Mouse (Mus musculus) large intestine, adult 2 months (tissue): Measurements from ENCODE around the gene Ano10. TPM values are rescaled to one million over a fixed set of nuclear protein-coding genes. Genes with fewer than 3 reads are reported as not detected.

Experiments
- DNase-seq: peaks from one replicate; pipeline ENCODE4 v3.0.0-alpha.2; 2012; ENCODE audit warnings: low read depth, low spot score
- WGBS: fragments of 180-500 bp; shearing (Covaris S2); methylation state at CpG from one replicate; pipeline ENCODE4 v1.1.7; 2018; 5-methylcytosine and 5-hydroxymethylcytosine counted together
- polyA plus RNA-seq: library from polyadenylated mRNA; depleted of rRNA; stranded (reverse); fragments of >200 nt; gene quantifications from 2 replicates; pipeline ENCODE4 v1.2.3, GENCODE M21; 2012

The Ano10 gene
- polyA plus RNA-seq, 1 experiment, result 67.0 TPM

- 86% methylated on average over 7 of the region's 7 CpGs for WGBS
- DNase-seq, result no peak
Measured at GRCm38 (mm10) chr9:122216945-122217529, 77.2 kb downstream of the Ano10 start.

- DNase-seq, result no peak
Measured at GRCm38 (mm10) chr9:122215118-122215517, 79.1 kb downstream of the Ano10 start.

GRCm38 (mm10) chr9:122208311-122208710 lies 85.9 kb downstream of the Ano10 start:
- no peak for DNase-seq
- 79% methylated on average over 4 of the region's 4 CpGs for WGBS

- WGBS, result 44% methylated on average over 11 of the region's 11 CpGs
Measured at GRCm38 (mm10) chr9:122205543-122206200, 88.6 kb downstream of the Ano10 start.

GRCm38 (mm10) chr9:122204508-122204907 lies 89.7 kb downstream of the Ano10 start:
- DNase-seq, result no peak
- 86% methylated on average over 7 of the region's 7 CpGs for WGBS

More at GRCm38 (mm10) chr9:122205543-122206200, 88.6 kb downstream of the Ano10 start:
- no peak for DNase-seq

- WGBS, result 68% methylated on average over 6 of the region's 6 CpGs
- no peak for DNase-seq
Measured at GRCm38 (mm10) chr9:122199253-122199652, 95.0 kb downstream of the Ano10 start.

GRCm38 (mm10) chr9:122198621-122199020 lies 95.6 kb downstream of the Ano10 start:
- WGBS, result 72% methylated on average over 3 of the region's 3 CpGs
- no peak for DNase-seq

GRCm38 (mm10) chr9:122197021-122197420 lies 97.2 kb downstream of the Ano10 start:
- DNase-seq, result no peak

GRCm38 (mm10) chr9:122195042-122195682 lies 99.1 kb downstream of the Ano10 start:
- WGBS, result 32% methylated on average over 5 of the region's 5 CpGs

More at GRCm38 (mm10) chr9:122197021-122197420, 97.2 kb downstream of the Ano10 start:
- WGBS, result 73% methylated on average over 5 of the region's 5 CpGs

GRCm38 (mm10) chr9:122193823-122194222 lies 100.4 kb downstream of the Ano10 start:
- 51% methylated on average over 5 of the region's 5 CpGs for WGBS
- DNase-seq, result no peak

More at GRCm38 (mm10) chr9:122195042-122195682, 99.1 kb downstream of the Ano10 start:
- DNase-seq, result peak; percentile 51

- DNase-seq, result no peak
- WGBS, result 51% methylated on average over 5 of the region's 5 CpGs
Measured at GRCm38 (mm10) chr9:122193361-122193760, 100.9 kb downstream of the Ano10 start.

- no peak for DNase-seq
- 24% methylated on average over 1 of the region's 1 CpGs for WGBS
Measured at GRCm38 (mm10) chr9:122188724-122189123, 105.5 kb downstream of the Ano10 start.

GRCm38 (mm10) chr9:122187451-122187921 lies 106.7 kb downstream of the Ano10 start:
- no peak for DNase-seq
- WGBS, result 78% methylated on average over 7 of the region's 7 CpGs

GRCm38 (mm10) chr9:122186643-122187226 lies 107.5 kb downstream of the Ano10 start:
- WGBS, result 60% methylated on average over 1 of the region's 1 CpGs

GRCm38 (mm10) chr9:122185953-122186352 lies 108.3 kb downstream of the Ano10 start:
- no peak for DNase-seq
- 92% methylated on average over 6 of the region's 6 CpGs for WGBS

More at GRCm38 (mm10) chr9:122186643-122187226, 107.5 kb downstream of the Ano10 start:
- DNase-seq, result no peak

- 5% methylated on average over 2 of the region's 2 CpGs for WGBS
Measured at GRCm38 (mm10) chr9:122185061-122185460, 109.2 kb downstream of the Ano10 start.

GRCm38 (mm10) chr9:122184329-122184728 lies 109.9 kb downstream of the Ano10 start:
- no peak for DNase-seq
- WGBS, result 91% methylated on average over 3 of the region's 3 CpGs

More at GRCm38 (mm10) chr9:122185061-122185460, 109.2 kb downstream of the Ano10 start:
- DNase-seq, result peak; percentile 45

GRCm38 (mm10) chr9:122183074-122183473 lies 111.1 kb downstream of the Ano10 start:
- 79% methylated on average over 4 of the region's 4 CpGs for WGBS
- no peak for DNase-seq

GRCm38 (mm10) chr9:122180105-122180504 lies 114.1 kb downstream of the Ano10 start:
- WGBS, result 83% methylated on average over 3 of the region's 3 CpGs
- DNase-seq, result no peak

GRCm38 (mm10) chr9:122178427-122178826 lies 115.8 kb downstream of the Ano10 start:
- DNase-seq, result no peak
- 68% methylated on average over 4 of the region's 4 CpGs for WGBS
